Mouse (Mus musculus) NIH3T3 (cell line): ENCODE measurements around the gene Ppil6.
A peak's percentile ranks its signal among the peaks of the same experiment; 100 is the strongest.

Source experiments
- DNase-seq: peaks from one replicate; pipeline ENCODE4 v3.0.0-alpha.2; 2012; ENCODE audit warnings: low read depth

Gene Ppil6

GRCm38 (mm10) chr10:41489708-41490517 lies at the start of gene Ppil6, which contains the start of gene Smpd2:
Ppil6 (plus strand) TSS chr10:41490439.
Smpd2 (minus strand) TSS chr10:41490369.
- DNase-seq: peak; percentile 97

GRCm38 (mm10) chr10:41448216-41448615 lies 42.0 kb upstream of the Ppil6 start:
- no peak for DNase-seq

- no peak for DNase-seq
Observed at GRCm38 (mm10) chr10:41449684-41450083, 40.6 kb upstream of the Ppil6 start.

GRCm38 (mm10) chr10:41450137-41450670 lies 40.0 kb upstream of the Ppil6 start, which contains the start of gene Zbtb24:
Zbtb24 (plus strand) TSS chr10:41450383.
- peak; percentile 98 for DNase-seq

- peak; percentile 9 for DNase-seq
Observed at GRCm38 (mm10) chr10:41450780-41451522, 39.3 kb upstream of the Ppil6 start.

GRCm38 (mm10) chr10:41451656-41452055 lies 38.6 kb upstream of the Ppil6 start:
- DNase-seq: no peak

- peak; percentile 64 for DNase-seq
Observed at GRCm38 (mm10) chr10:41452791-41453190, 37.4 kb upstream of the Ppil6 start.

GRCm38 (mm10) chr10:41459990-41460389 lies 30.2 kb upstream of the Ppil6 start:
- no peak for DNase-seq

- no peak for DNase-seq
Observed at GRCm38 (mm10) chr10:41460501-41460900, 29.7 kb upstream of the Ppil6 start.

- no peak for DNase-seq
Observed at GRCm38 (mm10) chr10:41461057-41461722, 29.0 kb upstream of the Ppil6 start.

GRCm38 (mm10) chr10:41464401-41464955 lies 25.8 kb upstream of the Ppil6 start:
- no peak for DNase-seq

GRCm38 (mm10) chr10:41467325-41467724 lies 22.9 kb upstream of the Ppil6 start:
- no peak for DNase-seq

- DNase-seq: no peak
Observed at GRCm38 (mm10) chr10:41470693-41471092, 19.5 kb upstream of the Ppil6 start.

GRCm38 (mm10) chr10:41472534-41472933 lies 17.7 kb upstream of the Ppil6 start:
- no peak for DNase-seq

- DNase-seq: no peak
Observed at GRCm38 (mm10) chr10:41472962-41473481, 17.2 kb upstream of the Ppil6 start.

GRCm38 (mm10) chr10:41473782-41474468 lies 16.3 kb upstream of the Ppil6 start:
- DNase-seq: peak; percentile 35

GRCm38 (mm10) chr10:41474981-41475391 lies 15.3 kb upstream of the Ppil6 start:
- peak; percentile 22 for DNase-seq

- DNase-seq: peak; percentile 39
Observed at GRCm38 (mm10) chr10:41476171-41477017, 13.8 kb upstream of the Ppil6 start, which contains the start of gene Mical1. Mical1 (plus strand) TSS chr10:41476314.

- no peak for DNase-seq
Observed at GRCm38 (mm10) chr10:41477018-41477277, 13.3 kb upstream of the Ppil6 start.
